Mouse (Mus musculus) lung, embryonic 14.5 days (tissue): Measurements from ENCODE around the gene Ikbke. TPM values are rescaled to one million over a fixed set of nuclear protein-coding genes. Genes with fewer than 3 reads are reported as not detected.

Experiments used
- ATAC-seq: fragments of 200-750 bp; cut with Nextera tagmentation; 2 replicates; pipeline ENCODE4 v1.8.0; 2017; ENCODE audit warnings: mild to moderate bottlenecking, moderate TSS enrichment, moderate library complexity; ENCODE audit not compliant: insufficient read depth
- DNase-seq: peaks from one replicate; pipeline ENCODE4 v3.0.0-alpha.2; 2015
- H3K27ac ChIP-seq: fragments of 300-500 bp; sonication (generic); 2 replicates; pipeline ENCODE4 v1.5.1; 2014; ENCODE audit warnings: low read depth, mild to moderate bottlenecking, moderate library complexity
- H3K27me3 ChIP-seq: fragments of 300-500 bp; sonication (generic); 2 replicates; pipeline ENCODE4 v1.6.1; 2014; ENCODE audit warnings: low read length, control low read depth; ENCODE audit not compliant: insufficient read depth
- H3K36me3 ChIP-seq: fragments of 300-500 bp; sonication (generic); 2 replicates; pipeline ENCODE4 v1.6.1; 2014; ENCODE audit warnings: control low read depth; ENCODE audit not compliant: insufficient read depth
- H3K4me1 ChIP-seq: fragments of 300-500 bp; sonication (generic); 2 replicates; pipeline ENCODE4 v1.6.1; 2014; ENCODE audit warnings: antibody characterized with exemption, control low read depth; ENCODE audit not compliant: insufficient read depth
- H3K4me2 ChIP-seq: fragments of 300-500 bp; sonication (generic); 2 replicates; pipeline ENCODE4 v1.6.1; 2014; ENCODE audit warnings: mild to moderate bottlenecking
- H3K4me3 ChIP-seq: fragments of 300-500 bp; sonication (generic); 2 replicates; pipeline ENCODE4 v1.5.1; 2014; ENCODE audit warnings: low read depth, low read length
- H3K9ac ChIP-seq: fragments of 300-500 bp; sonication (generic); 2 replicates; pipeline ENCODE4 v1.6.1; 2014
- H3K9me3 ChIP-seq: fragments of 300-500 bp; sonication (generic); 2 replicates; pipeline ENCODE4 v1.6.1; 2016; ENCODE audit warnings: low read depth, low read length, control low read depth
- CTCF ChIP-seq: IDR thresholded peaks from 2 replicates; pipeline ENCODE4 v1.5.1; 2016; ENCODE audit warnings: antibody characterized with exemption, low read depth
- WGBS: fragments of 180-500 bp; shearing (Covaris S2); extraction: QIAGEN DNeasy Blood & Tissue Kit; methylation state at CpG from one replicate; pipeline ENCODE4 v1.1.7; 2014; 5-methylcytosine and 5-hydroxymethylcytosine counted together
- polyA plus RNA-seq: library from polyadenylated mRNA; unstranded; fragments of >200 nt; fragmentation: Nextera tagmentation; extraction: Ambion mirVana; gene quantifications from 2 replicates; pipeline ENCODE4 v1.2.1, GENCODE M21; 2014

Ikbke gene
- polyA plus RNA-seq, 1 experiment from 2014 or later, result 2.3 TPM

DNA sequence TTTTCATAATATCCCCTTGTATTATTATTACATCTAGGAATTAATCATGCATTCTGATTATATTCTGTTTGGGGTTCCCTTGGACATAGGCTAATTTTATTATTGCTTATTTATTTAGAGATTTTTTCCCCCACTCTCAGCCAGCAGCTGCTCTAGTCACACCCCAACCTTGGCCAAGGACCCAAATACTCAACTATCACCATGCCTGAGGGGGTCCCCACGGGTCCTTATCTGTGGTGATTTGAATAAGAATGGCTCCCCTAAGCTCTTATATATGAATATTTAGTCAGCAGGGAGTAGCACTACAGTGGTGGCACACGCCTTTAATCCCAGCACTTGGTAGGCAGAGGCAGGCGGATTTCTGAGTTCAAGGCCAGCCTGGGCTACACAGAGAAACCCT, 31.9 kb upstream of the Ikbke start:
- no peaks in the 10 kb centered on the region for H3K9me3 ChIP-seq
- ATAC-seq (no peak), DNase-seq (no peak)
- no peak overlapping the region for H3K9ac ChIP-seq
- WGBS, result 84% methylated on average over 3 of the region's 3 CpGs
- TF ChIP-seq CTCF, result no peak
- H3K36me3 ChIP-seq, result peaks cover 39% of the 10 kb centered on the region
- H3K4me2 ChIP-seq, result no peak overlapping the region
- H3K27me3 ChIP-seq, result no peaks in the 10 kb centered on the region
- no peak overlapping the region for H3K27ac ChIP-seq
- no peak overlapping the region for H3K4me3 ChIP-seq
- H3K4me1 ChIP-seq, result no peaks in the 10 kb centered on the region

DNA sequence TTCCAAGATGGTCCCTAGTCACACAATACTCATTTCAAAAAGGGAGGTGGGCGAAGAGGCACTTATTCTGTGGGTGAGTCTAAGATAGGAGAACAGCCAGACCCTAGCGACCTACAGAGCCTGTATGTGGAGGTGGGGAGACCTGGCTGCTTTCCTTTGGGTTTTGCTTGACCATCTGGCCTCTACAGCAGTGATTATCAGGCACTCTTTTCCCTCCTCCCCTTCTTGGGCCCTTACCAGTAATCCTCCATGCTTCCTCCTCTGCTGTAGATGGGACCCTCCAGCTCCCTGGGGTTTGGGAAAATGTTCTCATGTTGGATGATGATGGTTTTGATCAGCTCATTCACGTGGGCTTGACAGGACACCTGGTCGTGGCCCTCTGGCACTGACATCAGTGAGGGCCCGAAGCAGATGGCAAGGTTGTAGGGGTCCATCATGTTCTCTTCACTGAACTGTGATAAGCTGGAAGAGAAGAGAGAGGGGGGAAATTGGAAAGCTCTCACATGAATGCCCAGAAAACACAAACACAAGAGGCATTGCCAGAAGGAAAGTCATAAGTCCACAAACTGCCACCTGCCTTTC, 30.9 kb upstream of the Ikbke start:
- DNase-seq (no peak), ATAC-seq (no peak)
- Histone ChIP-seq H3K4me3 (no peak overlapping the region), H3K4me2 (no peak overlapping the region), H3K9me3 (no peaks in the 10 kb centered on the region), H3K4me1 (no peaks in the 10 kb centered on the region), H3K27me3 (no peaks in the 10 kb centered on the region), H3K9ac (no peak overlapping the region), H3K36me3 (peaks cover 32% of the 10 kb centered on the region), H3K27ac (no peak overlapping the region)
- WGBS, result 94% methylated on average over 5 of the region's 5 CpGs
- no peak for TF ChIP-seq CTCF

DNA sequence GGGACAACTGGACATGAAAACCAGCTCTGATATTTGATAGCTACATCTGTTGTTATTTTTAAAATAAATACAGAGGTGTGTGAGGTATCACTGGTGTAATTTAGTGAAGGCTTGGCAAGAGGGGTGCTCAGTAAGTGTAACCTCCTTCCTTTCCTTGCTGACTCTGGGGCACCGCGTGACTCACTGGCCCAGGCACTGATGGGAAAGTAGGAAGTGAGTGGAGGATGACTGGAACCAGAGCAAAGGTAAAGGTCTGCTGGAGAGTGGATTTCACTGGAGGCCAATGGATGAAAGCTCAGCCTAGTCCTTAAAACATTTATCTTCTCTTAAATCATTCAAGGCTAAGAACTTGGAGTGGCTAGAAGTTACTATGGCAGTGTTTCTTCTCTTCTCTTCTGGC, 21.3 kb upstream of the Ikbke start:
- no peaks in the 10 kb centered on the region for H3K9me3 ChIP-seq
- no peak overlapping the region for H3K27ac ChIP-seq
- WGBS, result 90% methylated on average over 2 of the region's 2 CpGs
- no peak overlapping the region for H3K4me2 ChIP-seq
- H3K4me3 ChIP-seq, result no peak overlapping the region
- TF ChIP-seq CTCF, result no peak
- no peak for DNase-seq
- no peaks in the 10 kb centered on the region for H3K4me1 ChIP-seq
- no peak overlapping the region for H3K9ac ChIP-seq
- peaks cover 42% of the 10 kb centered on the region for H3K36me3 ChIP-seq
- no peak for ATAC-seq
- H3K27me3 ChIP-seq, result no peaks in the 10 kb centered on the region

DNA sequence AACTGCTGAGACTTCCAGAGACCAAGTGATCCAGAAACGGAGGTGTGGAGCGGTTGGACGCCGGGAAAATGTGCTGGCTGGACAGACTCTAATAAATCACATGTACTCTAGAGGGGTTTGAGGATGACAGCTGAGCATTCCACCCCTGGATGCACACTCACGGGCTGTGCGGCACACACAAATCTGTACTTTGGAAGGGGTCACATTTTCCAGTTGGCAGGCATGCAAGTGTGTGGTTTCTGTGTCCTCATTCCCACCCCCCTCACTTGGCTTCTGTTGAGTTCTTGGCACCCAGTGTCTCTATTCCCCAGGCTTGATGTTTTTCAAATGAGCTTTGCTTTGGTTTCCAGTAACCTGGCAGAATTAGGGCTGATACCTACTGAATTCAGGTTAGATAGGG, 20.4 kb upstream of the Ikbke start:
- Histone ChIP-seq H3K4me1 (no peaks in the 10 kb centered on the region), H3K27ac (no peak overlapping the region), H3K4me3 (no peak overlapping the region), H3K27me3 (no peaks in the 10 kb centered on the region), H3K9me3 (no peaks in the 10 kb centered on the region), H3K4me2 (no peak overlapping the region), H3K9ac (no peak overlapping the region), H3K36me3 (peaks cover 51% of the 10 kb centered on the region)
- no peak for TF ChIP-seq CTCF
- DNase-seq, result no peak
- WGBS, result 71% methylated on average over 6 of the region's 6 CpGs
- no peak for ATAC-seq

DNA sequence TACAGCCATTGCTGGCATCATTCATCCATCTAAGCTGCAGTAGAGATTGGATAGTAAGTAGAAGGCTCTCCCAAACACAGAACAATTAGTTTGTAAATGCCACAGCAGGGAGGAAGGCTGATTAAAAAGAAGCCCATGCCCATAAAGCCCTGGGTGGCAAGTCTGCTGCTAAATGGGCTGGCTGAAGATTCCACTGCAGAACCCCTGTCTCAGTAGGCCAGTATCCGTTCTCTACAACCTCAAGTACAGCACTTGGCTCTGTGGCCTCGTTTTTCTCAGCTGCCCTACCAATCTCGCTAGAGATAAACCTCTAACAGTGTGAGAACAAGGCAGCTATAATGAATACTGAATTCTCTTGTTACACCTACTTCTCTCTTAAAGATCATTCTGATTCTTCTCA, 19.8 kb upstream of the Ikbke start:
- no peaks in the 10 kb centered on the region for H3K27me3 ChIP-seq
- no peak overlapping the region for H3K9ac ChIP-seq
- no peak for ATAC-seq
- WGBS, result 63% methylated on average over 3 of the region's 3 CpGs
- no peak for TF ChIP-seq CTCF
- H3K27ac ChIP-seq, result no peak overlapping the region
- peaks cover 51% of the 10 kb centered on the region for H3K36me3 ChIP-seq
- no peaks in the 10 kb centered on the region for H3K9me3 ChIP-seq
- no peaks in the 10 kb centered on the region for H3K4me1 ChIP-seq
- H3K4me3 ChIP-seq, result no peak overlapping the region
- H3K4me2 ChIP-seq, result no peak overlapping the region
- DNase-seq, result no peak

DNA sequence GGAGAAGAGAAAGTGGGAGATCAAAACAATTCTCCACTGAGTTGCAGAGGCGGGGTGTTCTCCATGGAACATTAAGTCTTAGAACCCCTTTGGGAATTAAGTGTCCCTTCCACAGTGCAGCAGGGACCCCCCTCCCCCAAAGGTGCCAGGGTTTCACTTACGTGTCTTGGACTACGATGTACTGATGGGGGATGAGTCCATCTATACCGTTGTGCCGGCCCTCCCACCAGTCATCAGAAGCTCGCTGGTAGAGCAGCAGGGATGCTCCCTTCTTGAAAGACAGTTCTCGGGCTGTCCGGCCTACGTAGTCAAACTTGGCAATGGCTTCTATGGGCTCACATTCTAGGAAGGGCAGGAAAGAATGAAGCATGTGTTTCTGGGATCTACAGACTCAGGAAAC, 18.8 kb upstream of the Ikbke start:
- no peak for TF ChIP-seq CTCF
- Histone ChIP-seq H3K27me3 (no peaks in the 10 kb centered on the region), H3K4me3 (no peak overlapping the region), H3K9ac (no peak overlapping the region), H3K4me2 (no peak overlapping the region), H3K36me3 (peaks cover 51% of the 10 kb centered on the region), H3K9me3 (no peaks in the 10 kb centered on the region), H3K4me1 (no peaks in the 10 kb centered on the region), H3K27ac (no peak overlapping the region)
- WGBS, result 94% methylated on average over 9 of the region's 9 CpGs
- DNase-seq, result no peak
- ATAC-seq, result no peak

DNA sequence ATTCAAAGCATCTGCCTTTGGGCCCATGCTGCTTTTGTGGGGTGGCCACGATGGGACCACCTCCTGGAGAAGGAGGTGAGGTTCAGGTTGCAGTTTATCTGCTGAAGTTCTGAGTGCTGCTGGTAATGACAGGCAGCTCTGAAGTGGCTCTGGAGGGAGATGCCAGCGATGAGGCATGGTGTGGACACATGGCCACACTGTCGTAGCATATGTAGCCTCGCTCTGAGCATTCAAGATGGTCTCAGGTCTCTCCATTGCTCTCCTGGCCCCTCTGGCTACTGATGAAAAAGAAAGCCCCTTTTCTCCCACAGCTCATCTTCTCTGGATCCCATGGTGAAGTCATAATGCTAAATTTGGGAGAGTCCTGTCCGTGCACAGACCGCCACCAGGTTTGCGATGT, 17.3 kb upstream of the Ikbke start:
- H3K9ac ChIP-seq, result no peak overlapping the region

DNA sequence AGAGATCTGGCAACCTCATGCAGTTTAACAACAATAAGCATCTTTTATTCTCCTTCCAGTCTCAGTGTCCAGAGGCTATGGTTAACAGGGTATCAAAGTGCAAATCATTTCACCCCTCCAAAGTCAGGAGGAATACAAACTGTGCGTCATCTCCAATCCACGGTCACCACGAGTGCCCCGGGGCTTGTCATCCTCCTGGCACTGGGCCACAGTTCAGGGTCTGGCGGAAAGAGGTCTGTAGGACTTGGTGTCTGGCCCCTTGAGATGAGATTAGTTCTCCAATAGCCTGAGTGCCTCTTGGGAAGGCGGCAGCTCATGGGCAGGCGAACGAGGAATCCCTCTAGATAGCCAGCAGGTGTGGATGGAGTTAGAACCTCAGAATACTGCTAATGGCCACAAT, 15.8 kb upstream of the Ikbke start:
- H3K4me3 ChIP-seq, result no peak overlapping the region
- no peak for TF ChIP-seq CTCF
- no peak overlapping the region for H3K4me2 ChIP-seq
- H3K27ac ChIP-seq, result no peak overlapping the region
- WGBS, result 71% methylated on average over 8 of the region's 8 CpGs
- no peak for DNase-seq
- H3K27me3 ChIP-seq, result no peaks in the 10 kb centered on the region
- H3K36me3 ChIP-seq, result peaks cover 66% of the 10 kb centered on the region
- no peaks in the 10 kb centered on the region for H3K9me3 ChIP-seq
- H3K4me1 ChIP-seq, result no peaks in the 10 kb centered on the region
- no peak overlapping the region for H3K9ac ChIP-seq
- ATAC-seq, result no peak

More for the DNA sequence above, 17.3 kb upstream of the Ikbke start:
- Histone ChIP-seq H3K4me3 (no peak overlapping the region), H3K4me2 (no peak overlapping the region), H3K36me3 (peaks cover 63% of the 10 kb centered on the region), H3K9me3 (no peaks in the 10 kb centered on the region), H3K4me1 (no peaks in the 10 kb centered on the region), H3K27ac (no peak overlapping the region), H3K27me3 (no peaks in the 10 kb centered on the region)
- 71% methylated on average over 7 of the region's 7 CpGs for WGBS
- no peak for TF ChIP-seq CTCF
- no peak for ATAC-seq
- DNase-seq, result no peak
